8 mouse cellular contexts compared by ENCODE assay signal in the genomic region with DNA sequence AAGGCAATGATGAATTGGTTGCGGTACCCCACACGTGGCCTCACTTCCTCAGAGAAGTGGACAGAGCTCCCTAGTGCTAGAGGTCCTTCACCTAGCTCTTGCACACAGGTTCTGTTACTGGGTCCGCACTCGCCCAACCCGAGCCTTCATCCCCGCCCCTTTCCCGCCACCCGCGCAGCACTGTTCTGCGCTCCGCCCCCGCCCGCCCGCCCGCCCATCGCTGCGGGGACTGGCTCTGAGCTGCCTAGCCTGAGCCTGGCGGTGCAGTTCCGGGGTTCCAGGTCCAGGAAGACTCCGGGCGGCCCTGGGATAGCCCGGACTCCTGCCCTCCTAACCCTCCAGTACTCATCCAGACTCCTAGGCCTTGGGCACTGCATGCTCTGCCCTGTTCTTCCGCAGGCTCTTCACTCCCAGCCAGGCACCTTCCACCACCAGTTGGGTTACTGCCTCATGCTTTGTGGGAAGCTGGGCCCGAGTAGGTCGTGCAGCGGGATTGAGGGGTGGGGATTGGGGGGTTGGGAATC.
DNase-seq lines count a peak whose midpoint lies in the region; ATAC-seq lines count a peak whose summit lies in the region.

No protein-coding gene starts in this region.

- H3K27ac ChIP-seq in embryonic facial prominence, embryonic 12.5 days = no peak overlapping the region
- 0 out of 2 replicates have a peak overlapping the region, but pooled peaks have one; percentile 42 for H3K27ac ChIP-seq in heart, embryonic 10.5 days
- H3K27ac ChIP-seq in kidney, embryonic 15.5 days = no peak overlapping the region
- H3K27ac ChIP-seq in liver, embryonic 11.5 days (ENCODE audit: low read depth, low read length) = no peak overlapping the region

- no peaks in the 10 kb centered on the region for H3K4me1 ChIP-seq in embryonic facial prominence, embryonic 12.5 days
- H3K4me1 ChIP-seq in heart, embryonic 10.5 days = no peaks in the 10 kb centered on the region
- no peaks in the 10 kb centered on the region for H3K4me1 ChIP-seq in kidney, embryonic 15.5 days
- no peaks in the 10 kb centered on the region for H3K4me1 ChIP-seq in liver, embryonic 11.5 days (replicated peaks; ENCODE audit: control insufficient read depth, insufficient read depth, low read length)

- peak overlapping the region; percentile 71 for H3K4me2 ChIP-seq in embryonic facial prominence, embryonic 12.5 days (replicated peaks)
- H3K4me2 ChIP-seq in kidney, embryonic 15.5 days = peak overlapping the region; percentile 83
- H3K4me2 ChIP-seq in liver, embryonic 11.5 days = peak overlapping the region; percentile 74

- no peaks in the 10 kb centered on the region for H3K36me3 ChIP-seq in embryonic facial prominence, embryonic 12.5 days
- no peaks in the 10 kb centered on the region for H3K36me3 ChIP-seq in heart, embryonic 10.5 days
- no peaks in the 10 kb centered on the region for H3K36me3 ChIP-seq in kidney, embryonic 15.5 days
- H3K36me3 ChIP-seq in liver, embryonic 11.5 days (ENCODE audit: control insufficient read depth, insufficient read depth, low read length) = no peaks in the 10 kb centered on the region

- H3K4me3 ChIP-seq in embryonic facial prominence, embryonic 12.5 days = peak overlapping the region; percentile 44
- peak overlapping the region; percentile 58 for H3K4me3 ChIP-seq in heart, embryonic 10.5 days
- peak overlapping the region; percentile 54 for H3K4me3 ChIP-seq in kidney, embryonic 15.5 days (replicated peaks)
- H3K4me3 ChIP-seq in liver, embryonic 11.5 days (ENCODE audit: low read depth, low read length) = peak overlapping the region; percentile 55

- 7% methylated on average over 25 of the region's 26 CpGs for WGBS in embryonic facial prominence, embryonic 12.5 days
- 9% methylated on average over 25 of the region's 26 CpGs for whole genome bisulfite sequencing in heart, embryonic 10.5 days
- WGBS in kidney, embryonic 15.5 days = 7% methylated on average over 21 of the region's 26 CpGs
- 3% methylated on average over 21 of the region's 26 CpGs for WGBS in liver, embryonic 11.5 days

- no peaks in the 10 kb centered on the region for H3K27me3 ChIP-seq in embryonic facial prominence, embryonic 12.5 days
- peaks cover 12% of the 10 kb centered on the region; the same call in 1 of the 2 replicates for H3K27me3 ChIP-seq in heart, embryonic 10.5 days (ENCODE audit: insufficient read depth, poor library complexity, severe bottlenecking)
- H3K27me3 ChIP-seq in kidney, embryonic 15.5 days = no peaks in the 10 kb centered on the region
- no peaks in the 10 kb centered on the region for H3K27me3 ChIP-seq in liver, embryonic 11.5 days (replicated peaks; ENCODE audit: control insufficient read depth, insufficient read depth, low read length)

- peak; percentile 32 for DNase-seq in urinary bladder, adult 2 months (ENCODE audit: low spot score)
- no peak for DNase-seq in urinary bladder, postnatal 10 days (ENCODE audit: low spot score)
- peak; percentile 72 for DNase-seq in heart, embryonic 10.5 days (ENCODE audit: low spot score)
- DNase-seq in liver, embryonic 11.5 days (ENCODE audit: low spot score) = peak; percentile 53
- DNase-seq in spleen, postnatal 4 days (ENCODE audit: low spot score in 2 of 2) = peak; percentile 56 to 78

- H3K9me3 ChIP-seq in embryonic facial prominence, embryonic 12.5 days = no peaks in the 10 kb centered on the region
- H3K9me3 ChIP-seq in heart, embryonic 10.5 days = no peaks in the 10 kb centered on the region
- H3K9me3 ChIP-seq in kidney, embryonic 15.5 days (replicated peaks) = no peaks in the 10 kb centered on the region
- H3K9me3 ChIP-seq in liver, embryonic 11.5 days (ENCODE audit: control insufficient read depth, low read length) = no peaks in the 10 kb centered on the region

- H3K9ac ChIP-seq in embryonic facial prominence, embryonic 12.5 days = peak overlapping the region; percentile 36
- peak overlapping the region; percentile 38 for H3K9ac ChIP-seq in kidney, embryonic 15.5 days
- H3K9ac ChIP-seq in liver, embryonic 11.5 days (ENCODE audit: low read depth, low read length) = peak overlapping the region; percentile 61

- ATAC-seq in embryonic facial prominence, embryonic 12.5 days (ENCODE audit: insufficient number of reproducible peaks, insufficient read depth, low FRiP score, low TSS enrichment) = peak; percentile 90
- peak; percentile 98 for ATAC-seq in kidney, embryonic 15.5 days (replicated peaks; ENCODE audit: low FRiP score)
- peak; percentile 93 for ATAC-seq in liver, embryonic 11.5 days (replicated peaks; ENCODE audit: low FRiP score)
- 0 out of 2 replicates have a peak, but pooled peaks have one; percentile 43 for ATAC-seq in monocyte, adult 5-6 weeks (replicated peaks; ENCODE audit: insufficient number of reproducible peaks, low FRiP score, low TSS enrichment, poor library complexity, severe bottlenecking)

Comparison
In these comparisons a context has a peak if more than half of its experiments do, and no peak if none do; other contexts are left out.
1. ATAC-seq: peak in every context shown above with its lines; median percentile 98 in kidney, embryonic 15.5 days; 93 in liver, embryonic 11.5 days; 90 in embryonic facial prominence, embryonic 12.5 days; 43 in monocyte, adult 5-6 weeks.